Mouse (Mus musculus) lung, adult 10 weeks (tissue): ENCODE results near the gene Noc3l. TPM values are rescaled to one million over a fixed set of nuclear protein-coding genes. Genes with fewer than 3 reads are reported as not detected.

Source experiments
- polyA plus RNA-seq: library from polyadenylated mRNA; stranded (reverse); fragments of 350-450 nt; fragmentation: Illumina TruSeq; extraction: RNeasy Lipid Tissue Mini Kit (QIAGEN cat#74804); gene quantifications from one replicate; pipeline ENCODE4 v1.2.3, GENCODE M21; 2014; ENCODE audit warnings: low read depth, low replicate concordance; ENCODE audit not compliant: insufficient read depth

Noc3l gene
- polyA plus RNA-seq, result 4.0 TPM

DNA sequence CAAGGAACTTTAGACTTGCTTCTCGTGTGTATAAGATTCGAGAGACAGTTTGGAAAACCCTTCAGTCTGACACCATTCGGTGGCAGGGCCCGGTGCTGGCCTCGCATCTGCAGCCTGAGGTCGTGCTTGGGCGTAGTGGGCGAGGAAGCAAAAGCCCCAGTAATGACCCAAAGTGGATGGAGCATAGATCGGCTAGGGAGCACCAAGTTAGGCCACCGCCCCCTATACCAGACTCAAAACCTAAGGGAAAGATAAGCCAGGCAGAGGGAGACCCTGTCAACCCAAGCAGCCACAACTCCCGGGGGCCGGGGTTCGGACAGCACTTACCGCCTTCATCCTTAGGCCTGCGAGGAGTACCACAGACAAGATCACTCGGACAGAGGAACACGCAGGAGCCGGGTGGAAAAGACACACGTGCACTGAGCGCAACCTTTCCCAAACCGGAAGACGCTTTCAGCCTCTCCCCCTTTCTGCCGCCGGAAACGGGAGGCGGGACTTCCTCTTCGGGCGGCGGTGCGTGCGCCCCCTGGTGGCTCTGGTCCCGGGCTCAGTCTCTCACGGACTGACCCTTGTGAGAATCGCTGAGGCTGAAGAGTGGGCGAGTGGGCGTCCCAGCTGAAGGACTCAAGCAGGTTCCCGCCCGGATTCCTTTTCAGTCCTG, at the start of gene Noc3l:
Gene Noc3l, minus strand, starts transcription at position 472 of the 661 bp plus-strand sequence.

DNA sequence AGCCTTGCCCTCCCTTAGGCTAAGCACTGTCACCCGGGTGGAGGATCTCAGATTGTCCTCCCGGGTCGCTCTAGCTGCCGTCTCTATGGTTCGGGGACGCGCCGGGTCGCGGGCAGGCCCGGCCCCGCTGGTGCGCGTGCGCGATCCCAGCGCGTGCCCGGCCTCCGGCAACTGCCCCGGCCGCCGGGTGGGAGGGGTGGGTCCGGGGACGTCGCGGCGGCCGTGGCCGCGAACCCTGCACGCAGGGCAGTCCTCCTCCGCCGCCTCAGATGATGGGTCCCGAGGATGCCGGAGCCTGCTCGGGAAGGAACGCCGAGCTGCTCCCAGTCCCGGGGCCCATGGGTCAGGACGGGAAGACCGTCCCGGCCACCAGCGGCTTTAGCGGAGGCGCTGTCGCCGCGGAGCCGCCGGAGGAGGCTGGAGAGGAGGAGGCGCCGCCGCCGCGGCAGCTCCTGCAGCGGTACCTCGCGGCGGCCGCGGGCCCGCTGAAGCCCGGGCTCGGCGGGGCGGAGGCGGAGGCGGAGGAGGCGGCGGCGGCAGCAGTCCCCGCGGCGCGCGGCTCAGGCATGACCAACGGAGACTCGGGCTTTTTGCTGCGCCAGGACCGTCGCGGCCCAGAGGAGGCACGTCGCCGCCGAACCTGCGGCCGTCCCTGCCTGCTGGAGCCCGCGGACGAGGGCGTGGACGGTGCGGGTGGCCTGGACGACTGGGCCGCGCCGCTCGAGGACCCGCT, 17.6 kb upstream of the Noc3l start, which contains the start of gene Tbc1d12:
Gene Tbc1d12, plus strand, starts transcription at position 142 of the 733 bp plus-strand sequence.

Other genes starting within 250 kb of the Noc3l start
- 3.6 TPM for gene Tbc1d12, start 17.3 kb upstream of the Noc3l start, polyA plus RNA-seq
- 0.97 TPM for gene Hells, start 111.7 kb upstream of the Noc3l start, polyA plus RNA-seq
- 0.15 TPM for gene Cyp2c55, start 187.8 kb upstream of the Noc3l start, polyA plus RNA-seq
- not detected for gene Cyp2c65, start 241.8 kb upstream of the Noc3l start, polyA plus RNA-seq